Mouse (Mus musculus) mesoderm, embryonic 11.5 days (tissue): ENCODE data around the gene Tsga10ip.

ENCODE experiments used
- DNase-seq: peaks from one replicate; pipeline ENCODE4 v3.0.0-alpha.2; 2012; ENCODE audit warnings: low read depth, low spot score

The Tsga10ip gene

GRCm38 (mm10) chr19:5345297-5346131, 56.8 kb downstream of the Tsga10ip start:
- DNase-seq, result no peak

GRCm38 (mm10) chr19:5341360-5341759, 61.0 kb downstream of the Tsga10ip start:
- DNase-seq, result no peak
